Mouse (Mus musculus): Measurements from ENCODE around the gene Npm1.

The Npm1 gene

GRCm38 (mm10) chr11:33151780-33152145 lies 11.2 kb downstream of the Npm1 start:
- ChIA-PET CTCF (interaction anchor here in 2 of 4 experiments (0.6 to 0.7 kb wide), 3 partner anchors 250 to 782 kb away, joined by 3 to 5 read pairs (median 4); no protein-coding TSS in a partner anchor), POLR2A (interaction anchor here (0.7 to 9.6 kb wide), 11 partner anchors 9 to 463 kb away, joined by 3 to 242 read pairs (median 4); partner anchors contain the start of gene Npm1 (in 2 of the 4))

GRCm38 (mm10) chr11:33151128-33151779 lies 11.8 kb downstream of the Npm1 start:
- CTCF ChIA-PET, result interaction anchor here in 2 of 4 experiments (0.6 to 0.7 kb wide), 3 partner anchors 251 to 783 kb away, joined by 3 to 5 read pairs (median 4); no protein-coding TSS in a partner anchor
- POLR2A ChIA-PET, result interaction anchor here (0.6 to 9.6 kb wide), 23 partner anchors 8 to 595 kb away, joined by 3 to 242 read pairs (median 4); partner anchors contain the start of gene Npm1 (in 2 of the 4)

GRCm38 (mm10) chr11:33150364-33150763 lies 12.6 kb downstream of the Npm1 start:
- CTCF ChIA-PET, result no interaction called here

GRCm38 (mm10) chr11:33149453-33149852 lies 13.6 kb downstream of the Npm1 start:
- ChIA-PET CTCF (interaction anchor here in 2 of 4 experiments (0.9 to 1.8 kb wide), 4 partner anchors 188 to 534 kb away, joined by 3 to 16 read pairs (median 9); no protein-coding TSS in a partner anchor), POLR2A (interaction anchor here in 3 of 4 experiments (0.6 to 9.6 kb wide), 22 partner anchors 9 to 417 kb away, joined by 3 to 242 read pairs (median 4); partner anchors contain the start of genes Npm1 (in 3 of the 3) and Ranbp17 (in 1 of the 3))

More at GRCm38 (mm10) chr11:33150364-33150763, 12.6 kb downstream of the Npm1 start:
- POLR2A ChIA-PET, result interaction anchor here (0.7 to 9.6 kb wide), 19 partner anchors 8 to 531 kb away, joined by 3 to 242 read pairs (median 4); partner anchors contain the start of gene Npm1 (in 2 of the 4)

GRCm38 (mm10) chr11:33149088-33149436 lies 13.9 kb downstream of the Npm1 start:
- CTCF ChIA-PET, result interaction anchor here in 3 of 4 experiments (0.6 to 1.8 kb wide), 12 partner anchors 8 to 533 kb away, joined by 3 to 16 read pairs (median 3); no protein-coding TSS in a partner anchor
- POLR2A ChIA-PET, result interaction anchor here in 3 of 4 experiments (0.8 to 9.6 kb wide), 37 partner anchors 9 to 494 kb away, joined by 3 to 242 read pairs (median 4); partner anchors contain the start of genes Npm1 (in 3 of the 3) and Ranbp17 (in 1 of the 3)

GRCm38 (mm10) chr11:33148338-33149087 lies 14.5 kb downstream of the Npm1 start:
- ChIA-PET CTCF (interaction anchor here (0.6 to 1.8 kb wide), 18 partner anchors 8 to 533 kb away, joined by 3 to 16 read pairs (median 3); no protein-coding TSS in a partner anchor), POLR2A (interaction anchor here in 3 of 4 experiments (0.5 to 9.6 kb wide), 54 partner anchors 8 to 1217 kb away, joined by 3 to 242 read pairs (median 3); partner anchors contain the start of genes Npm1 (in 3 of the 3) and Fbxw11 (in 1 of the 3))

- POLR2A ChIA-PET, result interaction anchor here (0.5 to 9.6 kb wide), 47 partner anchors 9 to 1218 kb away, joined by 3 to 242 read pairs (median 3); partner anchors contain the start of genes Npm1 (in 3 of the 4) and Fbxw11 (in 1 of the 4)
- CTCF ChIA-PET, result interaction anchor here (0.6 to 1.8 kb wide), 14 partner anchors 14 to 532 kb away, joined by 3 to 16 read pairs (median 4); no protein-coding TSS in a partner anchor
These were observed 15.3 kb downstream of the Npm1 start for GRCm38 (mm10) chr11:33147572-33148337.

GRCm38 (mm10) chr11:33147171-33147571 lies 15.8 kb downstream of the Npm1 start, which contains the start of gene Fgf18:
Gene Fgf18, minus strand, starts transcription at chr11:33147400.
- ChIA-PET CTCF (interaction anchor here in 1 of 4 experiments (0.9 to 1.2 kb wide), 2 partner anchors 50 to 600 kb away, joined by 3 to 4 read pairs; no protein-coding TSS in a partner anchor), POLR2A (interaction anchor here in 3 of 4 experiments (0.6 to 9.6 kb wide), 16 partner anchors 9 to 315 kb away, joined by 3 to 242 read pairs (median 6); partner anchors contain the start of gene Npm1 (in 3 of the 3))

GRCm38 (mm10) chr11:33146651-33147131 lies 16.3 kb downstream of the Npm1 start:
- ChIA-PET POLR2A (interaction anchor here in 3 of 4 experiments (0.7 to 9.6 kb wide), 23 partner anchors 9 to 394 kb away, joined by 3 to 242 read pairs (median 4); partner anchors contain the start of gene Npm1 (in 1 of the 3)), CTCF (interaction anchor here in 2 of 4 experiments (0.7 to 1.4 kb wide), 6 partner anchors 30 to 600 kb away, joined by 3 to 7 read pairs (median 4); no protein-coding TSS in a partner anchor)

- POLR2A ChIA-PET, result interaction anchor here in 3 of 4 experiments (0.7 to 9.6 kb wide), 26 partner anchors 9 to 394 kb away, joined by 3 to 242 read pairs (median 4); partner anchors contain the start of gene Npm1 (in 1 of the 3)
- CTCF ChIA-PET, result interaction anchor here in 2 of 4 experiments (0.7 to 1.4 kb wide), 6 partner anchors 30 to 601 kb away, joined by 3 to 7 read pairs (median 4); no protein-coding TSS in a partner anchor
These were observed 16.9 kb downstream of the Npm1 start for GRCm38 (mm10) chr11:33146143-33146497.

- CTCF ChIA-PET, result interaction anchor here in 2 of 4 experiments (0.6 to 1.4 kb wide), 6 partner anchors 45 to 340 kb away, joined by 3 to 7 read pairs (median 4); no protein-coding TSS in a partner anchor
- POLR2A ChIA-PET, result interaction anchor here in 3 of 4 experiments (0.7 to 9.6 kb wide), 14 partner anchors 9 to 393 kb away, joined by 3 to 242 read pairs (median 4); partner anchors contain the start of gene Npm1 (in 1 of the 3)
These were observed 17.5 kb downstream of the Npm1 start for GRCm38 (mm10) chr11:33145201-33146142.

- ChIA-PET POLR2A (interaction anchor here in 3 of 4 experiments (0.5 to 9.6 kb wide), 6 partner anchors 9 to 24 kb away, joined by 3 to 242 read pairs (median 4); partner anchors contain the start of gene Npm1 (in 1 of the 3)), CTCF (interaction anchor here in 3 of 4 experiments (0.6 to 1.7 kb wide), 6 partner anchors 115 to 540 kb away, joined by 3 to 10 read pairs (median 4); no protein-coding TSS in a partner anchor)
These were observed 19.1 kb downstream of the Npm1 start for GRCm38 (mm10) chr11:33143906-33144305.

GRCm38 (mm10) chr11:33142801-33143200 lies 20.2 kb downstream of the Npm1 start:
- POLR2A ChIA-PET, result interaction anchor here in 1 of 4 experiments (0.6 to 9.6 kb wide), 4 partner anchors 18 to 52 kb away, joined by 3 to 242 read pairs (median 6); partner anchors contain the start of gene Npm1
- CTCF ChIA-PET, result interaction anchor here in 2 of 4 experiments (0.7 to 1.7 kb wide), 2 partner anchors 33 to 181 kb away, joined by 4 to 10 read pairs; no protein-coding TSS in a partner anchor

- CTCF ChIA-PET, result no interaction called here
- POLR2A ChIA-PET, result interaction anchor here in 2 of 4 experiments (0.6 to 8.0 kb wide), 4 partner anchors 8 to 390 kb away, joined by 3 to 65 read pairs (median 5); partner anchors contain the start of gene Fgf18 (in 1 of the 2)
These were observed 22.9 kb downstream of the Npm1 start for GRCm38 (mm10) chr11:33140111-33140460.

- ChIA-PET POLR2A (interaction anchor here in 2 of 4 experiments (0.6 to 8.0 kb wide), 4 partner anchors 9 to 390 kb away, joined by 3 to 65 read pairs (median 5); partner anchors contain the start of gene Fgf18 (in 1 of the 2)), CTCF (interaction anchor here in 1 of 4 experiments (0.7 kb wide), 1 partner anchor 175 kb away, joined by 3 read pairs; no protein-coding TSS in a partner anchor)
These were observed 23.4 kb downstream of the Npm1 start for GRCm38 (mm10) chr11:33139458-33140110.
